Mouse (Mus musculus) cerebellum, adult 18-20 months (tissue): Measurements from ENCODE around the gene Nemp1.

ENCODE experiments used
- DNase-seq, 2 experiments: peaks; one replicate each; pipeline ENCODE4 v3.0.0; 2021

Nemp1 gene

GRCm38 (mm10) chr10:127666501-127667268, at the start of gene Nemp1:
Nemp1 (plus strand) TSS chr10:127666901.
- peak; percentile 87 to 89 for DNase-seq

- peak; percentile 68 to 73 for DNase-seq
Measured at GRCm38 (mm10) chr10:127617294-127617693, 49.4 kb upstream of the Nemp1 start.

DNA sequence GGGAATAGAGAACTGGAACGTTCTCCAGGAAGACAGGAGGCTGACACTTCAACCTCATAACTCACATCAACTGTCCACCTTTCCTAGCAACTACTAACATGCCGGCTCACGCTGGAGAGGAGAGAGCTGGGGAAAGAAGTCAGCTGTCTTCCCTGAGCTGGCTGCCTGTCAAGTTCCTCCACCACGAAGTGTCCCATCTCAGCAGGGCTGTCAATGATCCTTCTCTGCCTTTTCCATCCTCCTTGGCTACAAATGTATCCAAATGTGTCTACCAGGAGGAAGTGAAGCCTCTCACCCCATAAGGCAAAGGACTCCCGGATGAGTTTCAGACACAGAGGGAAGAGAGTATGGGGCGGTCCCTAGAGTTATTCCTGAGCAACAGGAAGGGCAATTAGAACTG, 48.5 kb upstream of the Nemp1 start:
- peak; percentile 62 to 65 for DNase-seq

DNA sequence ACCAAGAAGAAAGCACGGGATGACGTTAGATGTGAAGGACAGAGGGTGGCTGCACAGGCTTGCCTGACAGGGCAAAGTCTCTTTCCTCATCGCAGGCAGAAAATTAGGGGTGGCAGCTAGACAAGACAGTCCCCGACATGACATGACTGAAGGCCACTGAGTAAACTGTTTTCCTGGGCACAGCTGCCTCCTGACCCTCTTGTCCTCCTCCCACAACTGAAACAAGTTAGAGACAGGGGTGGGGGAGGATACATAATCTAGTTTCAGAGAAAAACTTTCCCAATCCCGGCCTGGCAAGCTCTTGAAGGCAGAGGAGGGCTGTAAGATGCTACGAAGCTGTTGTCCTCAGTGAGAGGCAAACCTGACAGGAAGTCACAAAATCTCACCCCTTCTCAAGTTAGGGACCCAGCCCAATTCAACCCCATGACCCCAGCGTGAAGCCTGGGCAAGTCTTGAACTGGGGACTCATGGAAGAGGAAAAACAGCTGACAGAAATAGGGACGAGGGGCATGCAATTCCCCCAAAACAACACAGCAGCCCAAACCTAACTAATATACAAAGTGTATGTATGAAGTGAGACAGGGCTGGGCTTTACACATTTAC, 47.5 kb upstream of the Nemp1 start:
- peak in 1 of 2 experiments; percentile 42 for DNase-seq

- peak in 1 of 2 experiments; percentile 59 for DNase-seq
Measured at GRCm38 (mm10) chr10:127619941-127620405, 46.7 kb upstream of the Nemp1 start.

DNA sequence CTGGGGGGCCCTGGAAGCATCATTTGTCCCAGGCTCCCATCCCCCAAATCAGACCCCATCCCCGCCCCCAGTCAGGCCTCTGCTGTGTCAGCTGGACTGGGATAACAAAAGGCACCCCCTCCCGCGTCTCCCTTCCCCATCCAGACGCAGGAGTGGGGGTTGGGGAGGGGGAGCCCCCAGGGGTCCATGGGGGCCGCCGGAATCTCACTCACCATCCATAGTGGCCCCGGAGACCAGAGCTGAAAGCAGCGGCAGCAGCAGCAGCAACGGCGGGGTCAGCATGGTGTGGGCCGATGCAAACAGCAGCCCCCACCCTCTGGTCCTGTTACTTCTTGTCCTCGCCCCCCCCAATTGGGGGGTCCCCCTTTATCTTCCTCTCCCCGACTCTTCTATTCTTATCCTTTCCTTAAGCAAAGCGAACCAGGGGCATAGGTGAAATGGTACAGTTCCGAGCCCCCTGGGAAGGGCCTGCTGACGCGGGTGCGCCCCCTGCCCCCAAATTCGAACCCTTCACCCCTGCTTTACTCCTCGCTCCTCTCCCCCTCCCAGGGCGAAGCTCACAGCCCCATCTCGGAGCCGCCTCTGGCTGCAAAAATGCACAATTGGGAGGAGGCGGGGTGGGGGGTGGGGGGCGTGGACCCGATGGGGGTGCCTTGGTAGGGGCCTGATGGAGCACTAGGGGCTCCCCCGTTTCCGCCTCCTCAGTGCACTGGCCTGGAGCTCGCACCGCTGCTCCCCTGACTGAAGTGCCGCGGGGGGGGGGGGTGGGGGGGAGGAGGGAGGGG, 46.1 kb upstream of the Nemp1 start, which contains the start of gene Lrp1:
Gene Lrp1 (minus strand): TSS at position 743 of the 785 bp plus-strand sequence.
- DNase-seq = peak in 1 of 2 experiments; percentile 61

DNA sequence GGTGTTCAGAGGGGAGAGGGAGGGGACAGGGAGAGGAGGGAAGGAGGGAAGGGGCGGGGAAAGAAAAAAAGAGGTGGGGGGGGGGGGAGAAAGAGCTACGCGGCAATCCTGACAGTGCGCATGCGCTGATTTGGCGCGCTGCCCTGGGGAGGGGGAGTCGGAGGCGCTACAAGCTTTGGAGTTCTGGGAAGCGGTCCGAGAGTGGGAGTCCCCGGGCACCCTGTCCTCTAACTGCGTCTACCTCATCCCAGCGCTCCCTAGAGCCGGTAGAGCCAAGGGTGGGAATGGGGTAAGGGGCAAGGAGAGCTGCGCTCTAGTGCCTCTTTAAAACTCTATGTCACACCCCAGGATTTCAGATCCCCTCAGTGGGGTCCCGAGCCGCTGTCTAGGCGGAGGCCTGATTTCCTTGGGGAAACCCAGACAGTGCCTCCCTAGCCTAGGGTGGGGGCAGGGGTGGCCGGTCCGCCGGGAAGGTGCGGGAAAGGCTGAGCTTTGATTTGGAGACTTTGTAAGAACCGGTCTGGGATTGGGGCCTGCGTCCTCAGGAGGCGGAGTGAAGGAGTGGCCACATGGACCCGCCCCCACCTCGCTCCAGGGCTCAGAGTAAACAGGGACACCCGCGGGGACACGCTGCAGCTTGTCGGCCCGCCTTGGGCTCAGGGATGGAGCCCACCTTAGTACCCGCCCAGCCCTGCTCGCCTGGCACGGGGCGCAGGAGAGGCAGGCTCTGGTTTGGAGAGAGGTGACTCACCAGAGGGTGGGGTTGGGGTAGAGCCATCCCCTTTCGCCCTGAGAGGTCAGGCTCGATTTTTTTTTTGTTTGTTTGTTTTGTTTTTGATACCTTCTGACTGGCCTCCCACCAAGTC, 45.3 kb upstream of the Nemp1 start:
- peak; percentile 90 to 94 for DNase-seq

DNA sequence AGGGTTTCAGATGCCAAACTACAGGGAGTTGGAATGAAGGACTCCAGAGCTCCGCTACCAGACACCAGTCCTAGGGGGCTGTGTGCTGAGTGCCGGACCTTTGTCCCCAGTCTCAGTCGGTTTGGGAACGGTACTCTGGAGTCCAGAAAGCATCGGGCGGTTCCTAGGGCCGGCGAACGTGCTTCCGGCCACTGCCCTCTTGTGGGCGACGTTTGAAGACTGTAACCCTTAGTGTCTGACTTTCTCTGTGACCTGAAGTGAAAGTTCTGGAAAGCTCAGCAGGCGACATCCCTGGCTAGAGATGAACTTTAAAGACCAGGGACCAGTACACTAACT, 44.7 kb upstream of the Nemp1 start:
- DNase-seq = peak; percentile 74

- no peak for DNase-seq
Measured at GRCm38 (mm10) chr10:127622661-127623060, 44.0 kb upstream of the Nemp1 start.

- DNase-seq = no peak
Measured at GRCm38 (mm10) chr10:127623439-127624216, 43.1 kb upstream of the Nemp1 start.

DNA sequence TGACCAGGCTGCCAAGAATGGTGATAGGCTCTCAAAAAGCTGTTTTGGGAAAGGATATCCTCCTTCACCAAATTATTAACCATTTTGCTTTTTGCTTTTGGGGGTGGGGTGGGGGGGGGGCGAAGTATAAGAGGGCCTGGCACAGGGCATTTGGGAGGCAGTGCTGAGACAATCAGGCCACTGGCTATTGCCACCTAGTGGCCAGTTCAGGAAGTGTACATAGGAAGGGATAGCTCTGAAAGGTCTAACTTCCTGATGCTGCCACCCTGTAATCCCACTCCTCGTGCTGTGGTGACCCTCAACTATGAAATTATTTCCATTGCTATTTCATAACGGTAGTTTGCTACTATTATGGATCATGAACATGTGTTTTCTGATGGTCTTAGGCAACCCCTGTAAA, 40.3 kb upstream of the Nemp1 start:
- peak; percentile 75 to 79 for DNase-seq

- no peak for DNase-seq
Measured at GRCm38 (mm10) chr10:127631261-127632214, 35.2 kb upstream of the Nemp1 start.

GRCm38 (mm10) chr10:127632668-127633271, 33.9 kb upstream of the Nemp1 start:
- no peak for DNase-seq

DNA sequence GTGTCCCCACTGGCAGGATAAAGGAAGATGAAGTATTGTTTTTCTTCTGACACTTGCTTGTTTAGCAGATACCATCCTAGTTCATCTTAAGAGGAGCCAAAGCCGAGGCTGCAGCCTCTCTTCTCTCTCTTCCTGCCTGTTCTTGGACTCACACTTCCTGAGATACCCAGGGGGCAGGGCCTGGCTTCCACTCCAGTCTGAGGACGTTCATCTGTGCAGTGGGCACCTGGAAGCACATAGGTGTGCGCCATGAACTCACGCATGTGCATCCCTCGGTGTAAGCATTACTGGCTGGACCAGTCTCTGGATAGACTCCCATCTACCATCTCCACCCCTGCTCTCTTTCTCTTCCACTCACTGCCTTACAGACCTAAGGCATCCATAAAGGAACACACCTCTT, 26.3 kb upstream of the Nemp1 start:
- no peak for DNase-seq

- DNase-seq = peak; percentile 90 to 94
Measured at GRCm38 (mm10) chr10:127641861-127642771, 24.6 kb upstream of the Nemp1 start.

GRCm38 (mm10) chr10:127642772-127643552, 23.7 kb upstream of the Nemp1 start, which contains the start of gene Stat6:
Stat6 (plus strand) TSS chr10:127642986.
- peak; percentile 50 to 58 for DNase-seq

- peak; percentile 41 to 55 for DNase-seq
Measured at GRCm38 (mm10) chr10:127643553-127644238, 23.0 kb upstream of the Nemp1 start.
